Mouse (Mus musculus) heart, embryonic 11.5 days (tissue): Measurements from ENCODE around the gene Adgre5. TPM values are rescaled to one million over a fixed set of nuclear protein-coding genes. Genes with fewer than 3 reads are reported as not detected.
A peak's percentile ranks its signal among the peaks of the same experiment; 100 is the strongest.

Experiments used
- ATAC-seq: fragments of 200-750 bp; cut with Nextera tagmentation; replicated peaks from 2 replicates; pipeline ENCODE4 v1.8.0; 2017; ENCODE audit warnings: moderate library complexity; ENCODE audit not compliant: insufficient number of reproducible peaks, low FRiP score, low TSS enrichment
- H3K27ac ChIP-seq: fragments of 300-500 bp; sonication (generic); 2 replicates; pipeline ENCODE4 v1.5.1; 2014; ENCODE audit warnings: mild to moderate bottlenecking, low read depth, low read length
- H3K27me3 ChIP-seq: fragments of 300-500 bp; sonication (generic); 2 replicates; pipeline ENCODE4 v1.6.1; 2014; ENCODE audit warnings: mild to moderate bottlenecking, low read length, mixed read lengths; ENCODE audit not compliant: control insufficient read depth, insufficient read depth
- H3K36me3 ChIP-seq: fragments of 300-500 bp; sonication (generic); 2 replicates; pipeline ENCODE4 v1.6.1; 2014; ENCODE audit warnings: mild to moderate bottlenecking, low read length, moderate library complexity, mixed read lengths; ENCODE audit not compliant: control insufficient read depth, insufficient read depth
- H3K4me1 ChIP-seq: fragments of 300-500 bp; sonication (generic); 2 replicates; pipeline ENCODE4 v1.6.1; 2014; ENCODE audit warnings: low read length; ENCODE audit not compliant: control insufficient read depth, insufficient read depth
- H3K4me2 ChIP-seq: fragments of 300-500 bp; sonication (generic); 2 replicates; pipeline ENCODE4 v1.6.1; 2014; ENCODE audit warnings: mild to moderate bottlenecking, moderate library complexity
- H3K4me3 ChIP-seq: fragments of 300-500 bp; sonication (generic); 2 replicates; pipeline ENCODE4 v1.5.1; 2014; ENCODE audit warnings: low read depth, low read length
- H3K9ac ChIP-seq: fragments of 300-500 bp; sonication (generic); 2 replicates; pipeline ENCODE4 v1.6.1; 2014; ENCODE audit warnings: mild to moderate bottlenecking, low read depth, low read length, moderate library complexity
- H3K9me3 ChIP-seq: fragments of 300-500 bp; sonication (generic); replicated peaks from 2 replicates; pipeline ENCODE4 v1.6.1; 2016; ENCODE audit warnings: low read length; ENCODE audit not compliant: control insufficient read depth
- WGBS: fragments of 180-500 bp; shearing (Covaris S2); extraction: QIAGEN DNeasy Blood & Tissue Kit; methylation state at CpG from one replicate; pipeline ENCODE4 v1.1.7; 2014; ENCODE audit not compliant: insufficient replicate concordance; 5-methylcytosine and 5-hydroxymethylcytosine counted together
- polyA plus RNA-seq: library from polyadenylated mRNA; unstranded; fragments of >200 nt; fragmentation: Nextera tagmentation; extraction: Ambion mirVana; gene quantifications from 2 replicates; pipeline ENCODE4 v1.2.1, GENCODE M21; 2014

The Adgre5 gene
- polyA plus RNA-seq, 1 experiment from 2014 or later, result 17.6 TPM

DNA sequence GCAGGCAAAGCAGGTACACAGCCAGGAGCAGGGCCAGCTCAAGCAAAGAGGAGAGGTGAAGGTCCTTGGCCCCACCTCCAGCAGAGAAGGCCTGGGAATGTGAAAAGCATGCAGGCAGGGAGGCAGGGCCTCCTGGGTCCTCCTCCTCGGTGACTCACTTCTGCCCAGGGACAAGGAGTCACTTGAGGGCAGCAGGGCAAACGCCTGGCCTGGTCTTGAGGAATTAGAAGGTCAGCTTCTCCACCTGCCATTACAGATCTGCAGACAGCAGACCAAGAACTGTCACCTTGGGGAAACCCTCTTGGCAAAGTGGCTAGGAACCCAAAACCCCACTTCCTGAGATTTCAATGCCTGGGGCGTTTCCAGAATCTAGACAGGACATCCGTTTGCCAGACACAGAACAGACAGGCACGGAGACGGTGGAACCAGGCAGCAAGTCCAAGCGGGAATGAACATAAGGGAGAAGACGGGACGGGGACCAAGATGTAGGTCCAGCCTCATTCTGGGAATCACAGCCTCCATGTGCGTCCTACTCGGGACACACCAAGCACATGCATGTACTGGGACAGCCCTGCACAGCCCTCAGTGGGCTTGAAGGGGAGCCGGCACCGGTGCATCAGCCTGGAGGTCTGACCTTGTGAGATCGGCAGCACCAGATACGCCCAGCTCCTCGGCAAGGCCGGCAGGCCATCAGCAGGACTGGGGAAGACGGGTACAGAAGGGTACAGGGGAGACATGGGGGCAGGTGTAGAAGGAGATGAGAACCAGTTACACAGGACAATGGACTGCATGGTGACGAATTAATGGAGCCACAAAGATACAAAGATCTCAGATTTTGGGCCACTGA, 43.5 kb downstream of the Adgre5 start:
- Histone ChIP-seq H3K4me3 (peak overlapping the region; percentile 80), H3K4me2 (peak overlapping the region; percentile 99), H3K36me3 (peaks cover 2% of the 10 kb centered on the region; the same call in 1 of the 2 replicates), H3K4me1 (peaks cover 30% of the 10 kb centered on the region), H3K27ac (peak overlapping the region; percentile 68), H3K9me3 (0 out of 2 replicates have a peak, but pooled peaks cover 4% of the 10 kb centered on the region), H3K9ac (peak overlapping the region; percentile 95), H3K27me3 (no peaks in the 10 kb centered on the region)
- 49% methylated on average over 19 of the region's 19 CpGs for WGBS
- no peak for ATAC-seq

DNA sequence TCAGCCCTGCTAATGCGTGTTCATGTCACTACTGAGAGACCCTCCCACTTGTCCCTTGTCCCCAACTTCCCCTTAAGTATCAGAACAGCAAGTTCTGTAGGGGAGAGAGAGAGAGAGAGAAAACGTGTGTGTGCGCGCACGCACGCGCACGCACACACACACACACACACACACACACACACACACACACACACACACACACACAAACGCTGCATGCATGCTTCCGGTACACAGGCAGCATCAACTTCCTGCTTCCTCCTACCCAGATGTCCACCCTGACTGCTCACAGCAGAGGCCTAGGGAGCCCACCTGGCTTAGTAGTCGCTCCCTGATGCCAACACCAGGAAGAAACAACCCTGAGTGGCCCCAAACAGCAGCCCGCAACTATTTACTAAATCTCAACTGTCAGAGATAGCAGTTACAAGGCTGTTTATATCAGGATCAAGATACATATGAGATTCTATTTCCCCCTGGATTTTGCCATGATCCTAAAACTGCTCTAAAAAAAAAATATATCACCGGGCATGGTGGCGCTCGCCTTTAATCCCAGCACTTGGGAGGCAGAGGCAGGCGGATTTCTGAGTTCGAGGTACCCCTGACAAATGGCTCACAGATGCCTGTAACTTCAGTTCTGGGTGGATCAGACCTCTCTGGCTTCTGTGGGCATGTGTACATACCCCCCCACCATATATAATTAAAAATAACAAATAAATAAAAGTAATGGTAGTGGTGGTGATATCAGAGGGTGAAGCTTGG, 45.6 kb downstream of the Adgre5 start:
- 76% methylated on average over 17 of the region's 17 CpGs for WGBS
- Histone ChIP-seq H3K36me3 (peaks cover 19% of the 10 kb centered on the region), H3K4me2 (no peak overlapping the region), H3K27ac (no peak overlapping the region), H3K27me3 (no peaks in the 10 kb centered on the region), H3K4me1 (peaks cover 28% of the 10 kb centered on the region), H3K4me3 (no peak overlapping the region), H3K9ac (no peak overlapping the region), H3K9me3 (no peaks in the 10 kb centered on the region)
- ATAC-seq, result no peak

DNA sequence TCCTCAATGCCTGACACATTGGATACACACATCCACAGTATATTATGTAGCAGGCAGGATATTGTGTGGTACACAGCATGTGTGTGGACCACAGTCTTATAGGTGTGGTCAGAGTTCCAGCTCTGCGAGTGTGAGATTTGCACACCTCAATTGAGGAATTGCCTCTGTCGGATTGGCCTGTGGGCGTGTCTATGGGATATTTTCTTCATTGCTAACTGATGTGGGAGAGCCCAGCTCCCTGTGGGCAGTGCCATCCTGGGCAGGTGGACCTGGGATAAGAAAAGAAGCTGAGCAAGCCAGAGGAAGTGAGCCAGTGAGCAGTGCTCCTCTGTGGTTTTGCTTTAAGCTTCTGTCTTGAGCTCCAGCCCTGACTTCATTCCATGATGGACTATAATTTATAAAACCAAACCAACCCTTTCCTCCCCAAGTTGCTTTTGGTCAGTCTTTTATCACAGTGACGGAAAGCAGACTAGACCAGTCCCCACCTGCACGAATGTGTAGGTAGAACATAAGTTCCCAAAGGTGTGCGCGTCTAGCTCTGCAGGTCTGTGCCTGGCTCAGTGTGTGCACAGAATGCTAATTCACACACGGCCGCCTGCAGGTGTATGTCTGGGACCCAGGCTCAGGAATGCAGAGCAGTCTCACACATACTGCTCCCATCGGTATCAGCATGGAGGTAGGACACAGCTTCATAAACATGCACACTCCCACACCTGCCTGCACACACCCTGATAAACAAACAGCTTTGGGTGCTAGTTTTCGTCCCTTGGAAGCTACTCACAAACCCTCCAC, 46.6 kb downstream of the Adgre5 start:
- WGBS, result 82% methylated on average over 11 of the region's 11 CpGs
- Histone ChIP-seq H3K27ac (no peak overlapping the region), H3K4me2 (no peak overlapping the region), H3K9ac (no peak overlapping the region), H3K27me3 (no peaks in the 10 kb centered on the region), H3K4me1 (peaks cover 24% of the 10 kb centered on the region), H3K4me3 (no peak overlapping the region), H3K36me3 (peaks cover 20% of the 10 kb centered on the region), H3K9me3 (no peaks in the 10 kb centered on the region)
- ATAC-seq, result no peak

DNA sequence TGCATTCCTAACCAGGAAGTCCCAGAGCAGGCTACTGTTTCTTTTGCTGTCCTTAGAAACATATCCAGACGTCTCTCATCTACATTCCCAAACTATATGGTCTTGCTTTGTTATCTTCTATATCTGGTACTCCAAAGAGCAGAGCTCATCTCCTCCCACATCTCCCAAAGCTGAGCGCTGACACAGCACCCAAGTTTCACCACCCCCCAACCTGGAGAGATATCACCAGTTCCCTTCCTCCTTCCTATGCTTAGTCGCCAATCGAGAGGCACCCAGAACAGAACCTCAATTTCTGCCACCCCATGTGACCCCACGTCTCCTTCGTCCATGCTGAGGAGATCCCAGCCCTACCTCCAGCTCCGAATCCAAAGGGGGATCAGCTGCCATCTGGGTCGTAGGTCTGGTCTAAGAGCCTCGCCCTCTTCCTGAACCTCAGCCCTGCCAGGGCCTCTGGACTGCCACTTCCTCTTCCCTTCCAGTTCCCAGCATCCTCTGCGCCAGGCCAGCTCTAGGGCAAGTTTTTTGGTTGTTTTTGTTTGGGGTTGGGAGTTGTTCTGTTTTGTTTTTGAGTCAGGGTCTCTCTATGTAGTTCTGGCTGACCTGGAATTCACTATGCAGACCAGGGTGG, 47.4 kb downstream of the Adgre5 start:
- Histone ChIP-seq H3K36me3 (peaks cover 20% of the 10 kb centered on the region), H3K4me2 (no peak overlapping the region), H3K9ac (no peak overlapping the region), H3K4me1 (peaks cover 21% of the 10 kb centered on the region), H3K4me3 (no peak overlapping the region), H3K27ac (no peak overlapping the region), H3K9me3 (no peaks in the 10 kb centered on the region), H3K27me3 (no peaks in the 10 kb centered on the region)
- ATAC-seq, result no peak
- 71% methylated on average over 10 of the region's 10 CpGs for WGBS

DNA sequence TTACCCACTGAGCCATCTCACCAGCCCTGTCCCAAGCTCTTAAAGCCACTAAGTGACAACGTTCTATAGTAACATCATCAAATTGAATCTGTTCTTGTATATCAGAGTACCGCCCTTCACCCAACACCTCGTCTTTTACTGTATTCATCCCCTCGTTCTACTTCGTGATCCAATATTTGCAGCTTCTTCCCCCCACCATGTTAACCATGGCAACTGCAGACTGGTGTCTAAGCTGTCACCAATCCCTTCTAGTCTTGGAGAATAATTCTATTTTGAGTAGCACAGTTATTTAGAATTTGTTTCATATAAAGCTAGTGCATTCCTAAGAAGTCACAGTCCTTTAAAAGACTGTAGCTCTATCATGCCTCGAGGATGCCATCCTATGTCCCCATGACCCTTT, 51.9 kb downstream of the Adgre5 start:
- ATAC-seq, result no peak
- Histone ChIP-seq H3K27me3 (no peaks in the 10 kb centered on the region), H3K36me3 (peaks cover 28% of the 10 kb centered on the region), H3K27ac (no peak overlapping the region), H3K9me3 (no peaks in the 10 kb centered on the region), H3K9ac (no peak overlapping the region), H3K4me1 (peaks cover 4% of the 10 kb centered on the region; the same call in 1 of the 2 replicates), H3K4me3 (no peak overlapping the region), H3K4me2 (no peak overlapping the region)
- 87% methylated on average over 6 of the region's 6 CpGs for WGBS

DNA sequence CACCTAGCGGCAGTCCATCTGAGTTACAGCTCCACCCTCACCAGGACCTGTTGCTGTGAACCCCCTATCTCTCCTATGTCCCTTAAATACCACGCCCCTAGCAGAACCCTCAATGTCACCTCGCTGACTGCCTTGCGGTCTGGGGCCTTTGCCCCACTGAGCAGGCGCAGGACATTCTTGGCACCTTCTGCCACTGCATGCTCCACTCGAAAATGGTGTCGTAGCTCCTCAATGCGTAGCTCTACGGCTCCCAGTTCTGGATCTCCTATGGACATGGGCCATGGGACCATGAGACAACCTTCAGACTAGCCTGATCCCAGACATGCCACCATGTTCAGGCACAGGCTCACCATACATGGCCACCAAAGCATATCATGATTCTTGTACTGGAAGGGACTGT, 56.6 kb downstream of the Adgre5 start:
- Histone ChIP-seq H3K4me2 (no peak overlapping the region), H3K9ac (no peak overlapping the region), H3K36me3 (peaks cover 19% of the 10 kb centered on the region), H3K9me3 (no peaks in the 10 kb centered on the region), H3K4me1 (peaks cover 10% of the 10 kb centered on the region), H3K27me3 (no peaks in the 10 kb centered on the region), H3K4me3 (no peak overlapping the region), H3K27ac (no peak overlapping the region)
- no peak for ATAC-seq
- 81% methylated on average over 9 of the region's 9 CpGs for WGBS

DNA sequence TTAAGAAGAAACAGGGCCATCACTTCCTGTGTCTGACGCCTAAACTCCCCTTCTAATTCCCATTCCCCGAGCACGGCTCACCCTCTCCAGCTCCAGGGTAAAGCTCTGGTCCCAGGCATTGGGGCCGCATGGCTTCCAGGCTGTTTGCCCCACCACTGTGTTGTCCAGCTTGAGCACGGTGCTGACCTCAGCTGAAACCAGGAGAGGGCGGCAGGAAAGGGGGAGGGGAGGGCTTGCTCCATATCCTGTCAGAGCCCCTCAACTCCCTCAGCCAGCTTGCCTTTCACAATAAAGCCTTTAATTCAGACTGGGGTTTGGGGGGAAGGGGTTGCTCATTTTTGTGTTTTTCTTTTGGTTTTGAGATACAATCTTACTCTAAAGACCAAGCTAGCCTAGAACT, 60.0 kb downstream of the Adgre5 start:
- H3K27me3 ChIP-seq, result no peaks in the 10 kb centered on the region
- H3K9ac ChIP-seq, result peak overlapping the region; percentile 29; the same call in 1 of the 2 replicates
- H3K36me3 ChIP-seq, result peaks cover 24% of the 10 kb centered on the region
- H3K4me1 ChIP-seq, result peaks cover 10% of the 10 kb centered on the region
- 0 out of 2 replicates have a peak, but pooled peaks have one; percentile 43 for ATAC-seq
- no peaks in the 10 kb centered on the region for H3K9me3 ChIP-seq
- 16% methylated on average over 6 of the region's 6 CpGs for WGBS
- H3K27ac ChIP-seq, result peak overlapping the region; percentile 25
- H3K4me3 ChIP-seq, result no peak overlapping the region
- H3K4me2 ChIP-seq, result no peak overlapping the region

DNA sequence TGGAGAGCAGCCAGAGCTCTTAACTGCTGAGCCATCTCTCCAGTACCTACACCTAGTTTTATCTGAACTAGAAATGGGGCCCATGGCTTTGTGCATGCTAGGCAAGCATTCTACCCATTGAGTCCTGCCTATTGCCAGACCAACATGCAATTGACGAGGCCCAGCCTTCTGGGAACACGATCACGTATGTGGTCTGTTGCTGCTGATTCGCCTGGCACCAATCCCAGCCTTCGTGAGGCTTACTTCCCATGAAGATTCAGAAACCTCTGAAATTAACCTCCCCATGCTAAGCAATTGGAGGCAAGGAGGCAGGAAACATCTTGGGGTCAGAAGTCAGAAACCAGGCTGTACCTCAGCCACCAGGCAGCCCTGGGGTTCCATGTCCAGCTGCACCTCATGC, 60.5 kb downstream of the Adgre5 start:
- 78% methylated on average over 5 of the region's 5 CpGs for WGBS
- Histone ChIP-seq H3K27me3 (no peaks in the 10 kb centered on the region), H3K27ac (peak overlapping the region; percentile 25), H3K9me3 (no peaks in the 10 kb centered on the region), H3K4me3 (no peak overlapping the region), H3K4me1 (peaks cover 10% of the 10 kb centered on the region), H3K4me2 (no peak overlapping the region), H3K36me3 (peaks cover 22% of the 10 kb centered on the region), H3K9ac (no peak overlapping the region)
- ATAC-seq, result no peak
